Mouse (Mus musculus): ENCODE results near the gene Mex3a.

The Mex3a gene

DNA sequence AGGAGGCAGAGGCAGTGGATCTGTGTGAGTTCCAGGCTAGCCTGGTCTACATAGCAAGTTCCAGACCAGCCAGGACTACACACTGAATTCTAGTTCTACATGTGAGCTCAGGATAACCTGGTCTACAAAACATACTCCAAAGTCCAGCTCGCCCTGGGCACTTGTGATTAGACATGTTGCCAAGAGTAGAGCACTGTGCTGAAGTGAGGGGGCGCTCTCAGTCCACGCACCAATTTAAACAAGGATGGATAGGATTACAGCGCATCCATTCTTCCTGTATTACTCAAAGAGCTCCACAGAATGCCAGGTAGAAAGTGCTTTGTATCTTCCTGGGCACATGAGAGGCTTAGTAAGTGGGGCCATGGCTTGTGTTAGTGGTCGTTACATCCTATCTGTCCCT is 12.3 kb downstream of the Mex3a start:
- DNase-seq (ENCODE audit: low read depth, low spot score): peak; percentile 76

DNA sequence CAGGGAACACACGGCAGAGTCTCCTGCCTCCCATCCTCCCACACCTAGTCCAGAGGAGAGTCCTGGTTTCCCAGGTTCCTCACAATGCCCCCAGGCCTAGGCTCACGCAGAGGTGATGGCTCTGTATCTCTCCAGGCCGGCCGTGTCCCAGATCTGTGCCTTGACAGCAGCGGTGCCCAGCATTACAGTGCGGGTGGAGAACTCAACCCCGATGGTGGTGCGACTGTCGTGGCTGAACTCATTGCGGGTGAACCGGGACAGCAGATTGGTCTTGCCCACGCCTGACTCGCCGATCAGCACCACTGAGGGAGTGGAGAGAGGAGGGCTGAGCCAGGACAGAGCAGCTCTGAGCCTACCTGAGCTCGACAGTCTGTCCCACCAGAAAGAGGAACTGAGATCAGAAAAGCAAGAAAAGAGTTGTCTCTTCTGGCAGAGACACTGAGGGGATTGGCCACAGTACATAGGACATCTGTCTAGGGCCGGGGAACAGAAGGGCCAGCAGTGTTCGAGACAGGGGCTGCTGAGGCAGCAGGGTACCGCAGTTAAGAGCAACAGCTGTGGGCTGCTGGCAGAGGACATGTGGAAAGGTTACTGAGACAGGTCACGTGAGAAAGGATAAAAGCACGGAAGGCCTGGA is 12.9 kb downstream of the Mex3a start:
- DNase-seq (ENCODE audit: low read depth, low spot score): no peak

DNA sequence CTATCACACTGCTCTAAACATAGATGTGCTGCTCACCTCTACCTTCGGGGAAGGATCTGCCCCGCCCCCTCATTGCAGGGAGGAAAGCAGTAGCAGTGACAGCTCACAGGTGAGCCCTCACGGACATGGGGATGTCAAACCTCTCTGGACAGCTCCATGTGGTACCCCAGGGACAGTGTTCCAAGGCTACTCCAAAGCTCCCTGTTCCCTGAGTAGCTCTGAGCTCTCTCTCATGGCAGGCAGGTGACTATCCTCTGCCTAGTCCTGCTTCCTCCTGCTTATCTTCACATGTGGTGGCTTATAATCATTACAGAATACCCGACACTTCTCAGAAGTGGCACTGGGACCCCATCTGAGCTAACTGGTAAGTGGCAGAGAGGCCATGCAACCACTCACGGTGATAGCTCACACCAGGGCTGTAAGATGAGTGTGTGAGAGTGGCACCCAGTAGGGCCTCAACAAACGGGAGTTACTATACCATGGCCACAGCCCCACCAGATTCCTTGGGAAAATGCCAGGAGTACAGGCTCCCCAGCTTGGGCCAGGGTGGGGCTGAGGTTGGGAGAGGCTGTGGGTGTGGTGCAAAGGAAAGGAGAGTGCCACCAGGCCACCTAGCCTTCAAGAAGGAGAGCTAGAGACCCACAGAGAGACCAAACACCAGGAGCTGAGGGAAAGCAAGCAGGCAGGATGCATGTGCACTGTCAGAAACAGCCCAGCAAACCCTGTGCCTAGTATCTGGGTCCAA is 14.7 kb downstream of the Mex3a start:
- no peak for DNase-seq (ENCODE audit: low read depth, low spot score)

DNA sequence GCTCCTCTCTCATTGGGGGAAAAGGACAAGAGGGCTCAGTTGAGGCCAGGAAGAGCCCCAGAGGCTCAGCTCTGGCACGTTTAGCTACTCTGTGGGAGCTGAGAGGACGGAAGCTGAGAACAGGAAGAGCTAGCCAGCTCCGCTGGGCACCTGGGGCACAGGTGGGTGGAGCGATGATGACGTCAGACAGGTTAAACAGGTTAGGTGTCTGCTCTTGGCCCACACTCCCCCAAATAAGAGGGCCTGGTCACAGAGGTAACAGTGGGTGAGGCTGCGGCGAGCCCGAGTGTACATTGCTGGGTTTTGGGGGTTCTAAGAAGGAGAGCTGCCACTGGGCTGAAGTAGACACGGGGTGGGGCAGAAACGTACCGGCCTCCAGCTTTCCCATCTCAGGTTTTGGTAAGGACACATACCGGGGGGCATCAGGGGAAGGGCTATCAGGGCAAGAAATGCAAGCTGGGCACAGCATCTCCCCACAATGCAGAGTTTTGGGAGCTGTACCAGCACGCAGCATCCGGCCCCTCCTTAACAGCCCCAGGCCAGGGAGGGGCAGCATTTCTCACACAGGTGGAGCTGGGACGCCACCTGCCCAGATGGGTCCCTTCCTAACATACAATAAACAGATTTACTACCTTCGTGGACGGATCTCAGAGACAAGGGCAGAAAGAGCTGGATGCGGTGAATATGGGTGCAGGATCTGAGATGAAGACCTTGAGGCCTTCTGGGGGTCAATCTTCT is 16.2 kb downstream of the Mex3a start, which contains the start of gene Rab25:
Gene Rab25 (minus strand): TSS at position 121 of the 738 bp plus-strand sequence.
- DNase-seq (ENCODE audit: low read depth, low spot score): no peak

DNA sequence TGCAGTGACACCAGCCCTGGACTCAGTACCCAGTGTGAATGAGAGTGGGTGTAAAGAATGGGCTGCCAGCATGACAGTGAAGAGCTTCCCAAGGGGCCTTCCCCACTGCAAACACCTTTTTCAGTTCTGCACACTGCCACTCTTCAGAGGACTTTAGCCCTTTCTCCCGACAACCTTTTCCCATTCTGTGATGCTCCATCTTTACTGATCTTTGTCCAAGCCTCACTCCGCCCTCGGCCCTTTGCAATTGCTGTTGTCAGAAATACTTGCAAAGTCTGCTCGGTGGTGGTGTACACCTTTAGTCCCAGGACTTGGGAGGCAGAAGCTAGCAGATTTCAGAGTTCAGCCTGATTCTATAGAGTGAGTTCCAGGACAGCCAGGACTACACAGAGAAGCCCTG is 19.4 kb downstream of the Mex3a start:
- no peak for DNase-seq (ENCODE audit: low read depth, low spot score)

DNA sequence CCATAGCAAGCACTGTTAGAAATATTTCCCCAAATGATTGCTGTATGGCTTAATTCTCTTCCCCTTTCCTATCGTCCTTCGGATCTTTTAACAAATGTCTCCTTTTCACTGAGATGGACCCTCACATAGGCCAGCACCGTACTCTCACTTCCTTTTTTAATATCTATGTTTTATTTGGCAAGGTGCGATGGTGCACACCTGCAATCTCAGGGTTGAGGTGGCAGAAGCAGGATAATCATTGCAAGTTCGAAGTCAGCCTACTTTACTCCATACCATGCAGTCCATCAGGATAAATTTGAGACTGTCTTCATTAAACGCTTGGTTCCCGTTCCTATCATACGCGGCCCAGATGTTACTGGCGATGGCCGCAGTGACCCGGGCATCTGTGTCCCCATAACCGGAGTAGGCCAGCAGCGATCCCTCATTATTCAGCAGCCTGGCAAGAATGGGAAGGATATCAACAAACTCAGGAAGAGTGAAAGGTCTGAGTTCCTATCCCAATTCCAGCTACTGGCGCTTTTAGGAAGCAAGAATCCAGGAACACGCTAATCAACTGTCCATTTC is 20.0 kb downstream of the Mex3a start:
- no peak for DNase-seq (ENCODE audit: low read depth, low spot score)

DNA sequence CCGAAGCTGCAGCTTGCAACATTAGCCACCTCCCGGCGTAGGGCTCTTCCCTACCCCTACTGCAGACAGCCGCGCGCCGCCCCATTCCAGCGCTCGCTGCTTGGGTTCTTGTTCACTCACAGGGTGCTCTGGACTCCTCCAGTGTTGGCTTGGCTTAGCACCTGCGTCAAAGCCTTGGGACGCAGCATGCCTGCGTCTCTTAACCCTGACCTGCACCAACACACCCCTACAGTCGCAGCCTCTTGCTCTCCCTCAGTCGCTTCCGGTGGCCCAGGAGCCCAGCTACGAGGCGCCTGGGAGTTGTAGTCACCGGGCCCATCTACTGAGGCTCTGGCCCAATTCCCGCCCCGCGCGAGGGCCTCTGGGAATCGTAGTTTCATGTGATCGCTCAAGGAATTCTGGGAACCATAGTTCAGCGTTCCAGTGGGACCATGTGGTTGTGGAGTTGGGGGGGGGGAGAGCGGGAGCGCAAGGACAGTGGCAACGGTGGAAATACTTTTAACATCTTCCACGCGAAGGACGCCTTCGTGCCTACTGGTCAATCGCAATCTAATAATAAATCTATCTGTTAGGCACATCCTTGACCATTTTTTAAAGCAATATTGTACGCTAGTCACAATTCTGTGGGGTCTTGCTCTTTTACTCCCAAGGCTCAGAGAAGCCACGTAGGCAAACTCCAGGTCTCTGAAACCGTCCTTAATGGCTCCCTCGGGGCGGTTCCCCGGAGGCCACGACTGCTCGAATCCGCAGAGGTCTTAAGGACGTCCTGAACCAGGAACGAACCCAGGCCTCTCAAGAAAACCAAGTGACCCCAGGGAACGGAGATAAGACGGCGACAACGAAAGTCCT is 20.7 kb downstream of the Mex3a start, which contains the start of gene Lamtor2:
Gene Lamtor2 (minus strand): TSS at position 399 of the 849 bp plus-strand sequence.
- peak; percentile 99 for DNase-seq (ENCODE audit: low read depth, low spot score)

DNA sequence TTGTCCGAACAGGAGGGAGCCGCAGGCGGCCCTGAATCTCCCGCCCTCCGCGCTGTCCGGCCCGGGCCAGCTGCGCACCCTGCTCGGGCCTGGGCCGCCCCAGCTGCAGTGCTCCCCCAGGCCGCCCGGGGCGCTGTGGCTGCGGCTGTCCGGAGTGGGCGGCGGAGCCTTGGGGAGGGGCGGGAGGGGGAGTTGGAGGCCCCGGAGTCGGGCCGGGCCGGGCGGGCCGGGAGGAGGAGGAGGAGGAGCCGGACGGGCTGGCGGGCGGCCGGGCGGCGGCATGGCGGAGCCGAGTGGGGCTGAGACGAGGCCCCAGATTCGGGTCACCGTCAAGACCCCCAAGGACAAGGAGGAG is 21.3 kb downstream of the Mex3a start, which contains the start of gene Ubqln4:
Gene Ubqln4 (plus strand): TSS at position 234 of the 355 bp plus-strand sequence.
- peak; percentile 89 for DNase-seq (ENCODE audit: low read depth, low spot score)

DNA sequence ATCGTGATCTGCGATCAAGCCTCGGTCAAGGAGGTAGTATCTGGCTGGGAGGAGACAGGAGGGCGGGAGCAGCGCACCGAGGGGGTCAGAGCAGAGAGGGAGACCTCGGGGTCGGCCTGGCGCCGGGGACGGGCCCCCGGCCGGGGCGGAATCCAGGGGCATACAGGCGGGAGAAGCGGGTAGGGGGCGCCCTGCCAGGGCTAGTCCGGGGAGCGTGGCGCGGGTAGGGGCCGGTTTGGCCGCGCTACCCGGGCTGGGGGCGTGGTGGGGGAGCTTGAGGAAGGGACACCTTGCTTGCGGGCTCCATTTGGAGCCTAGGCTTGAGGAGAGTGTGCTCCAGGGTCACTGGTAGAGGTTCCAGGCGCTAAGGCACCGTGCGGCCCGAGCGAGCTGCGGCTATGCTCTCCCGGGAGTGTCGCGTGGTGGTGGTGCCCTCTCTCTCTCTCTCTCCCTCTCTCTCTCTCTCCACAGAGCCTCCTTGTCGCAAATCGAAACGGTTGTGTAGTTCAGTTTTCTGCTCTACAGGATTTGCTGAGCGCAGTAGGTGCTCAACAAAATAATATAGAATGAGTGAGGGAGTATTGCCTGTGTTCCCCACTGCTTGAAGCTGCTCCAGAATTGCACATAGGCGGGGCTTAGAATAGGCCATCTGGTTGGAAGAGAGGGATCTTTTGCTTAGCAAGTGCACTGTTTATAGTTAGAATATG is 21.8 kb downstream of the Mex3a start:
- peak; percentile 80 for DNase-seq (ENCODE audit: low read depth, low spot score)

DNA sequence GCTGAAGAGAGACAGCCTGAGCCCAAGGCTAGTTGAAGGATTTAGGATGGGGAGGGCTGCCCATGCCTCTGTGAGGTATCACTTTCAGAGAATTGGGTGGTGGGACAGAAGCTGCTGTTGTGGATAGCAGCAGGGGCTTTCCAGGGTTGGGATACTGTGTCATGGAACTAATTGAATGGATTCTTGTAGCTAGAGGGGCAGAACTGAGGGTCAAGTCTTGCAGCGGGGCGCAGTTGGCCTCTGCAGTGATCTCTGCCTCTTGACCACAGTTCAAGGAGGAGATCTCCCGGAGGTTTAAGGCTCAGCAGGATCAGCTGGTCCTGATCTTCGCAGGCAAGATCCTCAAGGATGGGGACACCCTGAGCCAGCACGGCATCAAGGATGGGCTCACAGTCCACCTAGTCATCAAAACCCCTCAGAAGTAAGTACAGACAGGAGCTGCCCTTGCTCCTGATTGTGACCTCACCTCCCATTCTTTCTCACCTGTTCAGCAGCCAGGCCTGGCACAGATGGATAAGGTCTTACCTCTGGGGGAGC is 22.9 kb downstream of the Mex3a start:
- no peak for DNase-seq (ENCODE audit: low read depth, low spot score)

DNA sequence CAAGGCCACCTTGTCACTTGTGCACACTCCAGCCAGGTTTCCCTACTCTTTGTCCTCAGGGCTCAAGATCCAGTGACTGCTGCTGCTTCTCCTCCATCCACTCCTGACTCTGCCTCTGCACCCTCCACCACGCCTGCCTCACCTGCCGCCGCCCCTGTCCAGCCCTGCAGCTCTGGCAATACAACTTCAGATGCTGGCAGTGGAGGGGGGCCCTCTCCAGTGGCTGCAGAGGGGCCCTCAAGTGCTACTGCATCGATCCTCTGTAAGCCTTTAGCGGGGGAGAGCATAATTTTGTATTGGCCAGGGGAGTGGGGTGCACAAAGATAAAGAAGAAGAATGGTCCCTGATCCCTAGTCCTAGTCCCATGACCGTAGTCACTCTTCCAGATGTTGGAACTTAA is 23.5 kb downstream of the Mex3a start:
- DNase-seq (ENCODE audit: low read depth, low spot score): no peak

DNA sequence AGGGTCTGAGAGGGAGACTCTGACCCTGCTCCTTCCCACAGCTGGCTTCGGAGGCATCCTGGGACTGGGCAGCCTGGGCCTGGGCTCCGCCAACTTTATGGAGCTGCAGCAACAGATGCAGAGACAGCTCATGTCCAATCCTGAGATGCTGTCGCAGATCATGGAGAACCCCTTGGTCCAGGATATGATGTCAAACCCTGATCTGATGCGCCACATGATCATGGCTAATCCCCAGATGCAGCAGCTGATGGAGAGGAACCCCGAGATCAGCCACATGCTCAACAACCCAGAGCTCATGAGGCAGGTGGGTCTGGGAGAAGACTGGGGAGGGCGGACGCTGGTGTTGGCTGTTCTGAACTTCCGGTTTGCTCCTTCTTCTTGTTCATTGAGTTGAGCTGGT is 24.4 kb downstream of the Mex3a start:
- no peak for DNase-seq (ENCODE audit: low read depth, low spot score)

DNA sequence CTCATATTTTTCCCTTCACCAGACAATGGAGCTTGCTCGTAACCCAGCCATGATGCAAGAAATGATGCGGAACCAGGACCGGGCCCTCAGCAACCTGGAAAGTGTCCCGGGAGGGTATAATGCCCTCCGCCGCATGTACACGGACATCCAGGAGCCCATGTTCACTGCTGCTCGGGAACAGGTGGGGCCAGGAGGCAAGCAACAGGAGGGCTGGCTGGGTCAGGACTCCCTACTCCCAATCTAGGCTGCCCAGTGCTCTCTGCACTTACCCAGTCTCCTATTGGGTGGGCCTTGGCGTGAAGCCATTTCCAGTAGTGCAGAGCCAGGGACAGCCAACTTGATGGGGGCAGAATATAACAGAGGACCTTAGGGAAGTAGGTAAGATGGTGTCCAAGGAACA is 27.4 kb downstream of the Mex3a start:
- no peak for DNase-seq (ENCODE audit: low read depth, low spot score)

DNA sequence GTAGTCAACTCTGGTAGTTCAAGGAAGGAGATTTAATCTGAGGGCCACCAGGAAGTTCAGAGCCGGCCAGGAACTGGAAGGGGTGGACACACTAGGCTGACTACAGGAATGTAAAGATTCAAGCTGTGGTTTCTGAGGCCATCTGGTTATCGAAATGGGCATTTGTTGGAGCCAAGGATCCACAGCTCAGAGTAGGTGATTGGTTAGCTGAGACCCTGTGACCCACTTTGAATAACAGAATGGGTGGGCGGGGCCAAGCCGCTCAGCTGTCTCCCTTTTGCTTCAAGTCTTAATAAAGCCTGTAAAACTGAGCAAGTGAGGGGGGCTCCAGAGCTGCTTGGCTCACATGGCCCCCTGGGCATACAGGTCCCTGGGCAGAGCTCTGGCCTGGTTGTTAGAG is 29.8 kb downstream of the Mex3a start:
- DNase-seq (ENCODE audit: low read depth, low spot score): peak; percentile 79

DNA sequence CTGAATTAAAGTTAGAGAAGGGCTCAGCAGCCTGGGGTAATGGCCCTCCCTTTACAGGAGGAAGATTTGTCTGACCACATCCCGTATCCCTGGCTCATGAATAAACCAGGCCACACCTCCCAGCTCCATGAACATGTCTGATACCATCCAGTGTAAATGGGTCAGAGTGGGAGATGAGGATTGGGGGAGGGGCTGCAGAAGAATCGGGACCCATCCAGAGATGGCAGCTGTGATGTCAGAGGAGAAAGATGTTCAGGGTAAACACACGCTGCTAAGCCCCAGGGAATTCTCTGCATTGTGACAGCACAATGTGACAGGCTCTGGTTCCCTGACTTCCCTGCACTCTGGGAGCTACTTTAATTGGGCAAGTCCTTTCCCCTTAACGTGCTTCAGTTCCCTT is 31.2 kb downstream of the Mex3a start:
- no peak for DNase-seq (ENCODE audit: low read depth, low spot score)

DNA sequence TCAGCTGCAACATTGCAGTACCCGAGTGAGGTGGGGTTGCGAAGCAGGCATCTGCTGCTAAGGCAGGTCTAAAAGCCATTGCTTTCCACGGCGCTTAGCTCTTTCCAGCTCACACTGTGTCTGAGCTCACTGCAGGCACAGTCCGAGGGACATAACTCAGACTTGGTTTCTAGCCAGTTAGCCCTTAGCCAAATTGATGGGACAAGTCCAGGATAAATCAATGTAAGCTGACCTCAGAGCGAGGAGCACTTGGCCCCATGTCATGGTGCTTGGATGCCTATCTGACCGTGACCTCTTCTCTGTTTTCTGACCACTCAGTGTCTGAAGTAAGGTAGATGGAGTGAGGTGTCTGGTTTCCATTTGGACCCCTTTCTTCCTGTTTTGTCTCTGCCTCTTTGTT is 31.8 kb downstream of the Mex3a start:
- DNase-seq (ENCODE audit: low read depth, low spot score): no peak

DNA sequence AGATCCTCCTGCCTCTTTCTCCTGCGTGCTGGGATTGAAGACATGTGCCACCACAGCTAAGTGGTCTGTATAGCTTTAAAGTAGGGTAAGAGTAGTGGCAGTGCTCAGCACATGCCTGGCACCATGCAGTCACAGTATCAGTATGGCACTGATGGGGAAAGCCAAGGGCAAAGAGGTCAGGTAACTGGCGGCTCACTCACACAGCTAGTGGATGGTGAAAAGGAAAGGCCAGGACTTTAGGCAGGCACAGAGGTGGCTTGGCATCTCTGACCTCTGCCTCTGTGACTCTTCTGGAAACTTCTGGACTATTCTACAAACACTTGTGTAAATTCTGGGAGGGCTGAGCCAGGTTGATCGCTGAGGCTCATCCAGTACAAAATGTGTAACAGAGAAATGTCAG is 33.9 kb downstream of the Mex3a start:
- no peak for DNase-seq (ENCODE audit: low read depth, low spot score)

DNA sequence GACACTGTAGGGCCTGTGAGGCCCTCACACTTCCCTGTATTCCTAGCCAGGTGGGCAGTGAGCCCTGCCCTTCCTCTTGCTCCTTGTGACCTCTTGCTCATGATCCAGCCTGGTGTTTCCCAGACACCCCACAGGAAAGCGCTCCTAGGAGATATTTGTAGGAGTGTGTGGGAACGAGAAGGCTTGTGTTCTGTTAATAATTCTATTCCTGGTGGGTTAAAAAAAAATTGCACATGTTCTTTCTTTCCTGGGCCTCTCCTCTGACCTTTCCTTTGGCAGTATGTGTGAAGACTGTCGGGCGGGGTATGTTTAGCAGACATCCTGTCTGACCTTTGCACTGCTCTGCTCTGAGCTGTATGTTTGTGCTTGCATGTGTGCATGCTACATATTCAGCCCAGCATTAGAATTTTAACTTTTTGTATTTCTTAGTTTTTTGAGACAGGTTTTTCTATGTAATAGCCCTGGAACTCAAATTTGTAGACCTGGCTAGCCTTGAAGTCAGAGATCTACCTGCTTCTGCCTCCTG is 34.4 kb downstream of the Mex3a start:
- no peak for DNase-seq (ENCODE audit: low read depth, low spot score)

DNA sequence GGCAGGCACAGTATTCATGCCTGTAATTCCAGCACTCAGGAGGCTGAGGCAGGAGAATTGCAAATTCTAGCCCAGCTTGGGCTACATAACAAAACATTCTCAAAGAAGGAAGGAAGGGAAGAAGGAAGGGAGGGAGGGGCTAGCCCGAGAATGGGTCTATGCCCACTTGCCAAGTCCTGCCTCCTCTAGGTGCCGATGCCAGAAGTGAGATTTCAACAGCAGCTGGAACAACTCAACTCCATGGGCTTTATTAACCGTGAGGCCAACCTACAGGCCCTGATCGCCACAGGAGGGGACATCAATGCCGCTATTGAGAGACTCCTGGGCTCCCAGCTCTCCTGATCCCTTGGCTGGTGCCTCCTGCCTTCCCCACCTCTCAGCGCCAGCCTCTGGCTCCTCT is 35.7 kb downstream of the Mex3a start:
- peak; percentile 89 for DNase-seq (ENCODE audit: low read depth, low spot score)

DNA sequence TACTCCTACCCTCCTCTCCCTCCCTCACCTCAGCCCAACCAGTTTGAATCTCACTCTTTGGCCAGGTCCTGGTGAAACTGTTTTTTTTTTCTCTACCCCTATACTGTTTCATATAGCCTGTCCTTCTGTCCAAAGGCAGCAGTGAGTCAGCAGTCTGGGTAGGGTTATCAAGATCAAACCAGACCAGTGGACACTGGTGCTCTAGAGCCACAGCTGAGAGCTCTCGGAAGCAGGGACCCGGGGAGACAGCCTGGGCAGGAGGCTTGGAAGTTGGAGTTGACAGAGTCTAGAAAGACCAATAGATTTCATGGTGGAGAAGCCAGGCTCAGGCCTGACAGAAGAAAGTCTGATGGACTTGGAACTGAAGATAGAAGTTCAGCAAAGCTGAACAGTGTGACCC is 36.4 kb downstream of the Mex3a start:
- DNase-seq (ENCODE audit: low read depth, low spot score): no peak

Measured in R1 (cell line).